Mouse (Mus musculus) embryo, embryonic 10.5 days (tissue): Measurements from ENCODE around the gene Ihh.
A peak's percentile ranks its signal among the peaks of the same experiment; 100 is the strongest.

Experiments
- DNase-seq: peaks from one replicate; pipeline ENCODE4 v3.0.0-alpha.2; 2015; ENCODE audit warnings: low spot score

Ihh gene

GRCm38 (mm10) chr1:74947986-74948670 is 3.3 kb downstream of the Ihh start:
- peak; percentile 44 for DNase-seq

- no peak for DNase-seq
These were observed 9.7 kb downstream of the Ihh start for GRCm38 (mm10) chr1:74941651-74942360.

- peak; percentile 47 for DNase-seq
These were observed 11.7 kb downstream of the Ihh start for GRCm38 (mm10) chr1:74939762-74940161.

- DNase-seq, result no peak
These were observed 15.1 kb downstream of the Ihh start for GRCm38 (mm10) chr1:74936221-74936830.

- DNase-seq, result peak; percentile 77
These were observed 16.1 kb downstream of the Ihh start, which contains the start of gene Cfap65 for GRCm38 (mm10) chr1:74935402-74935801. TSS of gene Cfap65 (minus strand) at chr1:74935599.

GRCm38 (mm10) chr1:74927621-74928296 is 23.7 kb downstream of the Ihh start:
- no peak for DNase-seq

- DNase-seq, result peak; percentile 67
These were observed 24.8 kb downstream of the Ihh start for GRCm38 (mm10) chr1:74926721-74927120.

GRCm38 (mm10) chr1:74924464-74924863 is 27.0 kb downstream of the Ihh start:
- DNase-seq, result peak; percentile 8

- DNase-seq, result no peak
These were observed 35.8 kb downstream of the Ihh start for GRCm38 (mm10) chr1:74915706-74916105.

- no peak for DNase-seq
These were observed 49.3 kb downstream of the Ihh start for GRCm38 (mm10) chr1:74902191-74902590.

GRCm38 (mm10) chr1:74901686-74902085 is 49.8 kb downstream of the Ihh start:
- peak; percentile 74 for DNase-seq

GRCm38 (mm10) chr1:74900341-74901285 is 50.9 kb downstream of the Ihh start:
- DNase-seq, result no peak

GRCm38 (mm10) chr1:74898656-74899431 is 52.6 kb downstream of the Ihh start:
- DNase-seq, result no peak

- DNase-seq, result no peak
These were observed 53.5 kb downstream of the Ihh start for GRCm38 (mm10) chr1:74897976-74898375.
